Mouse (Mus musculus) forebrain, embryonic 16.5 days (tissue): ENCODE results near the gene Lama1. TPM values are rescaled to one million over a fixed set of nuclear protein-coding genes. Genes with fewer than 3 reads are reported as not detected.

Source experiments
- ATAC-seq: fragments of 200-750 bp; cut with Nextera tagmentation; 2 replicates; pipeline ENCODE4 v1.8.0; 2017; ENCODE audit warnings: mild to moderate bottlenecking, moderate library complexity
- H3K27ac ChIP-seq: fragments of 300-500 bp; sonication (generic); 2 replicates; pipeline ENCODE4 v1.5.1; 2014; ENCODE audit warnings: low read length, control low read depth
- H3K27me3 ChIP-seq: fragments of 300-500 bp; sonication (generic); replicated peaks from 2 replicates; pipeline ENCODE4 v1.6.1; 2014; ENCODE audit warnings: low read length; ENCODE audit not compliant: control insufficient read depth, insufficient read depth
- H3K36me3 ChIP-seq: fragments of 300-500 bp; sonication (generic); 2 replicates; pipeline ENCODE4 v1.6.1; 2014; ENCODE audit not compliant: control insufficient read depth, insufficient read depth
- H3K4me1 ChIP-seq: fragments of 300-500 bp; sonication (generic); replicated peaks from 2 replicates; pipeline ENCODE4 v1.6.1; 2014; ENCODE audit warnings: low read length; ENCODE audit not compliant: control insufficient read depth, insufficient read depth
- H3K4me2 ChIP-seq: fragments of 300-500 bp; sonication (generic); 2 replicates; pipeline ENCODE4 v1.6.1; 2014; ENCODE audit warnings: mild to moderate bottlenecking, low read length, control low read depth
- H3K4me3 ChIP-seq: fragments of 300-500 bp; sonication (generic); replicated peaks from 2 replicates; pipeline ENCODE4 v1.5.1; 2014; ENCODE audit warnings: mild to moderate bottlenecking, low read length, control low read depth
- H3K9ac ChIP-seq: fragments of 300-500 bp; sonication (generic); replicated peaks from 2 replicates; pipeline ENCODE4 v1.6.1; 2014; ENCODE audit warnings: low read depth, low read length, control low read depth
- H3K9me3 ChIP-seq: fragments of 300-500 bp; sonication (generic); 2 replicates; pipeline ENCODE4 v1.6.1; 2016; ENCODE audit warnings: low read length; ENCODE audit not compliant: control insufficient read depth
- WGBS: fragments of 180-500 bp; shearing (Covaris S2); extraction: QIAGEN DNeasy Blood & Tissue Kit; methylation state at CpG from one replicate; pipeline ENCODE4 v1.1.7; 2014; 5-methylcytosine and 5-hydroxymethylcytosine counted together
- polyA plus RNA-seq: library from polyadenylated mRNA; unstranded; fragments of >200 nt; fragmentation: Nextera tagmentation; extraction: Ambion mirVana; gene quantifications from 2 replicates; pipeline ENCODE4 v1.2.1, GENCODE M21; 2015

Lama1 gene
- polyA plus RNA-seq, 1 experiment from 2014 or later: 4.7 TPM

GRCm38 (mm10) chr17:67690689-67691088 is 6.4 kb upstream of the Lama1 start:
- Histone ChIP-seq H3K4me3 (no peak overlapping the region), H3K9ac (no peak overlapping the region), H3K4me2 (no peak overlapping the region), H3K9me3 (no peaks in the 10 kb centered on the region), H3K4me1 (no peaks in the 10 kb centered on the region), H3K27me3 (no peaks in the 10 kb centered on the region), H3K36me3 (no peaks in the 10 kb centered on the region), H3K27ac (no peak overlapping the region)
- no peak for ATAC-seq
- 90% methylated on average over 4 of the region's 4 CpGs for WGBS

- Histone ChIP-seq H3K27ac (no peak overlapping the region), H3K4me3 (no peak overlapping the region), H3K4me2 (no peak overlapping the region), H3K4me1 (peaks cover 3% of the 10 kb centered on the region; the same call in 1 of the 2 replicates), H3K36me3 (no peaks in the 10 kb centered on the region), H3K9me3 (no peaks in the 10 kb centered on the region), H3K9ac (no peak overlapping the region), H3K27me3 (no peaks in the 10 kb centered on the region)
- 54% methylated on average over 2 of the region's 2 CpGs for WGBS
- ATAC-seq: no peak
Measured at GRCm38 (mm10) chr17:67692651-67693050, 4.4 kb upstream of the Lama1 start.

GRCm38 (mm10) chr17:67693861-67694260 is 3.2 kb upstream of the Lama1 start:
- no peaks in the 10 kb centered on the region for H3K27me3 ChIP-seq
- no peak overlapping the region for H3K4me2 ChIP-seq
- H3K36me3 ChIP-seq: no peaks in the 10 kb centered on the region
- no peaks in the 10 kb centered on the region for H3K9me3 ChIP-seq
- H3K4me1 ChIP-seq: peaks cover 12% of the 10 kb centered on the region
- H3K27ac ChIP-seq: no peak overlapping the region
- H3K4me3 ChIP-seq: no peak overlapping the region
- ATAC-seq: no peak
- no peak overlapping the region for H3K9ac ChIP-seq
- WGBS: 49% methylated on average over 2 of the region's 3 CpGs

GRCm38 (mm10) chr17:67697461-67697891 is 417 bp downstream of the Lama1 start:
- peak overlapping the region; percentile 76 for H3K4me3 ChIP-seq
- no peaks in the 10 kb centered on the region for H3K9me3 ChIP-seq
- peaks cover 15% of the 10 kb centered on the region for H3K4me1 ChIP-seq
- peak; percentile 82 for ATAC-seq
- 0% methylated on average over 31 of the region's 32 CpGs for WGBS
- no peaks in the 10 kb centered on the region for H3K27me3 ChIP-seq
- H3K4me2 ChIP-seq: peak overlapping the region; percentile 97
- H3K36me3 ChIP-seq: no peaks in the 10 kb centered on the region
- peak overlapping the region; percentile 82 for H3K9ac ChIP-seq
- no peak overlapping the region for H3K27ac ChIP-seq

- Histone ChIP-seq H3K36me3 (no peaks in the 10 kb centered on the region), H3K27ac (no peak overlapping the region), H3K4me2 (peak overlapping the region; percentile 97), H3K9me3 (no peaks in the 10 kb centered on the region), H3K4me3 (peak overlapping the region; percentile 76), H3K27me3 (no peaks in the 10 kb centered on the region), H3K9ac (peak overlapping the region; percentile 32; the same call in 1 of the 2 replicates), H3K4me1 (peaks cover 15% of the 10 kb centered on the region)
- ATAC-seq: peak; percentile 64
- 0% methylated on average over 13 of the region's 13 CpGs for WGBS
Measured at GRCm38 (mm10) chr17:67698301-67698700, 1.2 kb downstream of the Lama1 start.

GRCm38 (mm10) chr17:67701761-67702160 is 4.7 kb downstream of the Lama1 start:
- no peak overlapping the region for H3K9ac ChIP-seq
- H3K4me3 ChIP-seq: no peak overlapping the region
- H3K36me3 ChIP-seq: no peaks in the 10 kb centered on the region
- WGBS: 20% methylated on average over 8 of the region's 9 CpGs
- H3K27ac ChIP-seq: no peak overlapping the region
- no peaks in the 10 kb centered on the region for H3K9me3 ChIP-seq
- peaks cover 15% of the 10 kb centered on the region for H3K4me1 ChIP-seq
- no peaks in the 10 kb centered on the region for H3K27me3 ChIP-seq
- no peak overlapping the region for H3K4me2 ChIP-seq
- ATAC-seq: no peak

GRCm38 (mm10) chr17:67702941-67703340 is 5.9 kb downstream of the Lama1 start:
- H3K9ac ChIP-seq: no peak overlapping the region
- H3K27ac ChIP-seq: no peak overlapping the region
- ATAC-seq: no peak
- H3K27me3 ChIP-seq: no peaks in the 10 kb centered on the region
- peaks cover 11% of the 10 kb centered on the region for H3K4me1 ChIP-seq
- no peaks in the 10 kb centered on the region for H3K9me3 ChIP-seq
- 46% methylated on average over 3 of the region's 3 CpGs for WGBS
- H3K4me2 ChIP-seq: no peak overlapping the region
- H3K4me3 ChIP-seq: no peak overlapping the region
- H3K36me3 ChIP-seq: no peaks in the 10 kb centered on the region

GRCm38 (mm10) chr17:67705035-67705769 is 8.1 kb downstream of the Lama1 start:
- no peak for ATAC-seq
- H3K4me1 ChIP-seq: peaks cover 7% of the 10 kb centered on the region
- H3K27ac ChIP-seq: no peak overlapping the region
- no peak overlapping the region for H3K4me2 ChIP-seq
- no peak overlapping the region for H3K9ac ChIP-seq
- H3K36me3 ChIP-seq: no peaks in the 10 kb centered on the region
- H3K9me3 ChIP-seq: no peaks in the 10 kb centered on the region
- H3K27me3 ChIP-seq: no peaks in the 10 kb centered on the region
- no peak overlapping the region for H3K4me3 ChIP-seq
- 89% methylated on average over 10 of the region's 10 CpGs for WGBS

- no peak overlapping the region for H3K4me3 ChIP-seq
- no peak for ATAC-seq
- H3K4me2 ChIP-seq: no peak overlapping the region
- no peaks in the 10 kb centered on the region for H3K36me3 ChIP-seq
- WGBS: 88% methylated on average over 5 of the region's 5 CpGs
- H3K9me3 ChIP-seq: no peaks in the 10 kb centered on the region
- no peaks in the 10 kb centered on the region for H3K27me3 ChIP-seq
- no peak overlapping the region for H3K9ac ChIP-seq
- H3K27ac ChIP-seq: no peak overlapping the region
- H3K4me1 ChIP-seq: peaks cover 10% of the 10 kb centered on the region
Measured at GRCm38 (mm10) chr17:67706372-67706771, 9.3 kb downstream of the Lama1 start.
